Mouse (Mus musculus) thymus, postnatal 10 days (tissue): ENCODE data around the gene Tmem161a.

Experiments used
- DNase-seq, 2 experiments: peaks; one replicate each; pipeline ENCODE4 v3.0.0; 2021; ENCODE audit warnings: low spot score in 2 of 2

Gene Tmem161a

GRCm38 (mm10) chr8:70172043-70172681 lies at the start of gene Tmem161a:
Tmem161a (plus strand) TSS chr8:70172356.
- peak; percentile 87 to 88 for DNase-seq

- no peak for DNase-seq
Observed at GRCm38 (mm10) chr8:70122863-70123262, 49.3 kb upstream of the Tmem161a start.

GRCm38 (mm10) chr8:70124992-70125391 lies 47.2 kb upstream of the Tmem161a start:
- DNase-seq, result no peak

GRCm38 (mm10) chr8:70128435-70128834 lies 43.7 kb upstream of the Tmem161a start:
- no peak for DNase-seq

GRCm38 (mm10) chr8:70129309-70129952 lies 42.7 kb upstream of the Tmem161a start:
- DNase-seq, result no peak

GRCm38 (mm10) chr8:70130066-70130465 lies 42.1 kb upstream of the Tmem161a start:
- DNase-seq, result no peak

GRCm38 (mm10) chr8:70131166-70131883 lies 40.8 kb upstream of the Tmem161a start, which contains the start of gene Nr2c2ap:
Nr2c2ap (plus strand) TSS chr8:70131333.
- DNase-seq, result peak; percentile 69 to 84

- no peak for DNase-seq
Observed at GRCm38 (mm10) chr8:70134086-70134485, 38.1 kb upstream of the Tmem161a start.

- DNase-seq, result no peak
Observed at GRCm38 (mm10) chr8:70134931-70135330, 37.2 kb upstream of the Tmem161a start.

GRCm38 (mm10) chr8:70136591-70136990 lies 35.6 kb upstream of the Tmem161a start:
- no peak for DNase-seq

GRCm38 (mm10) chr8:70137890-70138289 lies 34.3 kb upstream of the Tmem161a start:
- DNase-seq, result no peak

GRCm38 (mm10) chr8:70139026-70139857 lies 32.9 kb upstream of the Tmem161a start, which contains the start of the genes Rfxank, Borcs8 and Mef2b:
Rfxank (minus strand) TSS chr8:70139154.
Borcs8 (plus strand) TSS chr8:70139499.
Mef2b (plus strand) TSS chr8:70139711.
- DNase-seq, result peak; percentile 98

- DNase-seq, result no peak
Observed at GRCm38 (mm10) chr8:70139981-70140380, 32.2 kb upstream of the Tmem161a start.

- peak; percentile 67 for DNase-seq
Observed at GRCm38 (mm10) chr8:70147678-70148607, 24.2 kb upstream of the Tmem161a start.

GRCm38 (mm10) chr8:70150158-70150557 lies 22.0 kb upstream of the Tmem161a start:
- DNase-seq, result no peak

- DNase-seq, result peak; percentile 78 to 80
Observed at GRCm38 (mm10) chr8:70152537-70153257, 19.5 kb upstream of the Tmem161a start.

- no peak for DNase-seq
Observed at GRCm38 (mm10) chr8:70157240-70157800, 14.8 kb upstream of the Tmem161a start.

GRCm38 (mm10) chr8:70158069-70158853 lies 13.9 kb upstream of the Tmem161a start:
- DNase-seq, result peak; percentile 77 to 85

GRCm38 (mm10) chr8:70159211-70159610 lies 12.9 kb upstream of the Tmem161a start:
- no peak for DNase-seq
